Mouse (Mus musculus) neural tube, embryonic 13.5 days (tissue): ENCODE measurements around the gene Ctc1. TPM values are rescaled to one million over a fixed set of nuclear protein-coding genes. Genes with fewer than 3 reads are reported as not detected.
"Not testable (repeated sequence)": the region's sequence is repeated elsewhere in the genome, so short reads cannot be mapped to it uniquely, and the experiment has no call there.

Experiments
- ATAC-seq: fragments of 200-750 bp; cut with Nextera tagmentation; 2 replicates; pipeline ENCODE4 v1.8.0; 2017; ENCODE audit warnings: low read depth, mild to moderate bottlenecking, moderate TSS enrichment, moderate library complexity
- H3K27ac ChIP-seq: fragments of 300-500 bp; sonication (generic); replicated peaks from 2 replicates; pipeline ENCODE4 v1.5.1; 2015; ENCODE audit warnings: moderate library complexity, mild to moderate bottlenecking, inconsistent platforms
- H3K27me3 ChIP-seq: fragments of 300-500 bp; sonication (generic); 2 replicates; pipeline ENCODE4 v1.6.1; 2015; ENCODE audit warnings: mild to moderate bottlenecking, inconsistent platforms
- H3K36me3 ChIP-seq: fragments of 300-500 bp; sonication (generic); 2 replicates; pipeline ENCODE4 v1.6.1; 2015; ENCODE audit warnings: mild to moderate bottlenecking, inconsistent platforms
- H3K4me1 ChIP-seq: fragments of 300-500 bp; sonication (generic); replicated peaks from 2 replicates; pipeline ENCODE4 v1.6.1; 2015; ENCODE audit warnings: inconsistent platforms
- H3K4me2 ChIP-seq: fragments of 300-500 bp; sonication (generic); 2 replicates; pipeline ENCODE4 v1.6.1; 2015; ENCODE audit warnings: inconsistent platforms, mild to moderate bottlenecking, moderate library complexity
- H3K4me3 ChIP-seq: fragments of 300-500 bp; sonication (generic); 2 replicates; pipeline ENCODE4 v1.5.1; 2015; ENCODE audit warnings: mild to moderate bottlenecking, inconsistent platforms
- H3K9ac ChIP-seq: fragments of 300-500 bp; sonication (generic); 2 replicates; pipeline ENCODE4 v1.6.1; 2015; ENCODE audit warnings: moderate library complexity, mild to moderate bottlenecking, inconsistent platforms
- H3K9me3 ChIP-seq: fragments of 300-500 bp; sonication (generic); 2 replicates; pipeline ENCODE4 v1.6.1; 2016; ENCODE audit warnings: inconsistent platforms
- WGBS: fragments of 180-500 bp; shearing (Covaris S2); methylation state at CpG from one replicate; pipeline ENCODE4 v1.1.7; 2015; 5-methylcytosine and 5-hydroxymethylcytosine counted together
- polyA plus RNA-seq: library from polyadenylated mRNA; unstranded; fragments of >200 nt; fragmentation: Nextera tagmentation; extraction: Ambion mirVana; gene quantifications from 2 replicates; pipeline ENCODE4 v1.2.1, GENCODE M21; 2015

The Ctc1 gene
- 49.6 and 52.8 TPM in 2 replicates for polyA plus RNA-seq

DNA sequence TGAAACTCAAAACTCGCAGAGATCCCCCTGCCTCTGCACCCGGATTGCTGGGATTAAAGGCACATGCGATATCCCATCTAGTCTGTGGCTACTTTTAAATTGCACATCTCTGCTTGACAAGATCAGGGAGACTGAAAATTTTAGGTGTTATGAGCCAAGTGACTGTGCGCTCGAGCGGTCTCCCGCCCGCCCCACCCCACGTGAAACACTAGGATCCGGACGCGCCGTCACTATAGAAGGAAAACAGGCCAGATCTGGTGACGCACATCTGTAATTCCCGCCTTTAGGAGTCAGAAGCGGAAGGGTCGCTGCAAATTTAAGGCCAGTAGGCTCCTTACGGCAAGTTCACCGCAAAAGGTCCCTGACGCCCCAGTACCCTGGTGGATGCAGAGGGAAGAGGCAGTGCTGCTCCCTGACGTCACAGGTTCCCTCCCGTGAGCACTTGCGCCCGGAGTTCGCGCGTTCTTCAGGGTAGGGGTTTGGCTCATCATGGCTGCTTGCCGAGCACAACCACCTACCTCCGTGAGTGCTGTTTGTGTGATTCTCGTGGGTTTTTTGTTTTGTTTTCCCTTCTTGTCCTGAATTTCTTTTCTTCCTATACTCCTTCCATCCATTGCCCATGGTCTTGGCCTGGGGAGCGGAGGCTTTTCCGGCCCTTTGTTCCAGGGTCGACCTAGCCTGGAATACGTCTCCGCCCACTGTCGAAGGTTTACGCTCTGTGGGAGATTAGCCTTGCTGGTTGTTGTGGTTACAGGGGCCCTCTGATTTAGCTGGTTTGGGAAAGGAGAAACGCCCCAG lies at the start of gene Ctc1:
Ctc1 (plus strand) TSS at position 268 of the 798 bp plus-strand sequence.
- 4% methylated on average over 38 of the region's 38 CpGs for WGBS
- Histone ChIP-seq H3K27ac (peak within 1 kb of the TSS; percentile 88), H3K4me2 (peak within 1 kb of the TSS; percentile 84), H3K4me3 (peak within 1 kb of the TSS; percentile 71), H3K9ac (peak within 1 kb of the TSS; percentile 90), H3K9me3 (no peaks in the 10 kb centered on the region), H3K4me1 (peaks cover 29% of the 10 kb centered on the region), H3K36me3 (0 out of 2 replicates have a peak, but pooled peaks cover under 1% of the 10 kb centered on the region), H3K27me3 (no peaks in the 10 kb centered on the region)
- ATAC-seq = peak; percentile 93

DNA sequence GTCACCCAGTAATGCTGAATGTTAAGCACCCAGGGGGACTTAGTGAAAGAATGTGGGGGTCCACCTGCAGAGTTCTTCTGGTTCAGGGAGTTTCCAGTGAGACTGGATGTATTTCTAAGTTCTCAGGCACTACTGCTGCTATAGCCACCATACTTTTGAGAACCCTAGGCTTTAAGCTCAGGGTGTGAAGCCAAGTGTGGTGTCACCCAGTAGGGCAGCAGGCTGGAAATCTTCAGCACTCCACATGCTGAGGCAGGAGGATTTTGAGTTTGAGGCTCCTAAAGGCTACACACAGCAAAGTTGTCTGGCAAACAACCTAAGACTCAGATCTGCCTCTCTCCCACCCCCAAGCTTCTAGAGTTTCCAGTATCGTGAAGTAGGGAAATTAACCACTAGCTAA lies 49.2 kb upstream of the Ctc1 start:
- no peak overlapping the region for H3K27ac ChIP-seq
- no peaks in the 10 kb centered on the region for H3K36me3 ChIP-seq
- H3K27me3 ChIP-seq = 0 out of 2 replicates have a peak, but pooled peaks cover 3% of the 10 kb centered on the region
- ATAC-seq = no peak
- WGBS = 54% methylated on average over 1 of the region's 1 CpGs
- H3K9ac ChIP-seq = no peak overlapping the region
- H3K4me1 ChIP-seq = peaks cover 14% of the 10 kb centered on the region
- H3K4me2 ChIP-seq = 0 out of 2 replicates have a peak overlapping the region, but pooled peaks have one; percentile 71
- H3K9me3 ChIP-seq = no peaks in the 10 kb centered on the region
- H3K4me3 ChIP-seq = no peak overlapping the region

DNA sequence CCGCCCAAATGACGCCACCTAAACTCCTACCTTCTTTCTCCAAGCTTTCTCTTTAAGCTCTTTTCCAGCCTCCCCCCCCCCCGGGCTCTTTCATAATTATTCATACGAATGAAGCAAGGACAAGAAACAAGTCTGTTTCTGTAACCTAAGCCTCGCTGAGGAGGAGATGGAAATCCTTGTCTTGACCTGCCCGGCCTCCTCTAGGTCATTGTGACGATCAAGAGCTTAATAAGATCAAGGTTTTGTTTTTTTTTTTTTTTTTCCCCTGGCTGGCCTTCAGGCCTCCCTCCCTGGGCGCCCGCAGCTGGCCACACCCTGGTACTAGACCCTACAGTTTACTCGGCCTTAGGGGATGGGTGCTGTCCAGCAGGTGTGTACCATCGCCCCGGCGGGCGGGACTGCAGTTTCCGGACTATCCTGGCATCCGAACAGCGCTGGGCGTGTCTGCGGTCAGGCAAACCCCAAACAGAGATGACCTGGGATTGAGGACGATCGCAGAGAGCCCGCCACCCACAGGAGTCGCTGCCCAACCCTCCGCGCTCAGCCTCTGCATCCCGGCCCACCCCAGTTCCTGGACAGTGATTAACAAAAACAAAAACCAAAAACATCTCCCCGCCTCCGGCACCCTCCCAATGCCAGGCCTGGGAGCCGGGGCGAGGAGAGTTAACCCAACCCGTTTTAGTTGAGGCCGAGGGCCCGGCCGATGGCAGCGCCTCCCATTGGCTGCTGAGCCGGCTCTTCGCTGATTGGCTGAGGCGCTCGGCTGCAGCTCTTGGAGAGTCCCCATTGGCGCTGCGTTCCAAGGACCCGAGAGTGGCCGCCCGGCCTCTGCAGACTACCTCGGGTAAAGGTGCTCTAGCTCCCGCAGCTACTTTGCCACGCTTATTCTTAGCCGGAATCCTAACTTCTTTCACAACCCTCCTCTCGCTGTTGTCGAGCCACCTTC lies 48.1 kb upstream of the Ctc1 start, which contains the start of gene Slc25a35:
Slc25a35 (plus strand) TSS at position 795 of the 946 bp plus-strand sequence.
- 0 out of 2 replicates have a peak, but pooled peaks cover 3% of the 10 kb centered on the region for H3K27me3 ChIP-seq
- H3K4me1 ChIP-seq = peaks cover 15% of the 10 kb centered on the region
- peak within 1 kb of the TSS; percentile 60 for H3K4me3 ChIP-seq
- H3K9ac ChIP-seq = peak within 1 kb of the TSS; percentile 81
- H3K27ac ChIP-seq = peak within 1 kb of the TSS; percentile 64
- H3K9me3 ChIP-seq = no peaks in the 10 kb centered on the region
- peak; percentile 96 for ATAC-seq
- H3K4me2 ChIP-seq = peak within 1 kb of the TSS; percentile 71
- under 1% methylated on average over 50 of the region's 50 CpGs for WGBS
- H3K36me3 ChIP-seq = no peaks in the 10 kb centered on the region

DNA sequence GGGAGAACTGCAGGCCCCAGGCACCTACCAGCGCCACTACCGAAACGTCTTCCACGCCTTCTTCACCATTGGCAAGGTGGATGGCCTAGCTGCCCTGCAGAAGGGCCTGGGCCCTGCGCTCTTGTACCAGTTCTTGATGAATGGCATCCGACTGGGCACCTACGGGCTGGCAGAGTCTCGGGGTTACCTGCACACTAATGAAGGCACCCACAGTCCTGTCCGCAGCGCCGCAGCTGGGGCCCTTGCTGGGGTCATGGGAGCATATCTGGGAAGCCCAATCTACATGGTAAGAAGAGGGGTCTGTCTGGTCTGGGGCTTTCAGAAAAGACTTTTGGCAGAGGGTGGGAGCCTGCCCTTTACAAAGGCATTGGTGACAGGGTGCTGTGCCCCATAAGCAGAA lies 47.0 kb upstream of the Ctc1 start:
- peak overlapping the region; percentile 71 for H3K4me2 ChIP-seq
- no peak for ATAC-seq
- H3K27ac ChIP-seq = no peak overlapping the region
- 87% methylated on average over 11 of the region's 11 CpGs for WGBS
- H3K9me3 ChIP-seq = no peaks in the 10 kb centered on the region
- no peaks in the 10 kb centered on the region for H3K36me3 ChIP-seq
- H3K9ac ChIP-seq = peak overlapping the region; percentile 81
- 0 out of 2 replicates have a peak, but pooled peaks cover 3% of the 10 kb centered on the region for H3K27me3 ChIP-seq
- peaks cover 23% of the 10 kb centered on the region for H3K4me1 ChIP-seq
- H3K4me3 ChIP-seq = 0 out of 2 replicates have a peak overlapping the region, but pooled peaks have one; percentile 60

DNA sequence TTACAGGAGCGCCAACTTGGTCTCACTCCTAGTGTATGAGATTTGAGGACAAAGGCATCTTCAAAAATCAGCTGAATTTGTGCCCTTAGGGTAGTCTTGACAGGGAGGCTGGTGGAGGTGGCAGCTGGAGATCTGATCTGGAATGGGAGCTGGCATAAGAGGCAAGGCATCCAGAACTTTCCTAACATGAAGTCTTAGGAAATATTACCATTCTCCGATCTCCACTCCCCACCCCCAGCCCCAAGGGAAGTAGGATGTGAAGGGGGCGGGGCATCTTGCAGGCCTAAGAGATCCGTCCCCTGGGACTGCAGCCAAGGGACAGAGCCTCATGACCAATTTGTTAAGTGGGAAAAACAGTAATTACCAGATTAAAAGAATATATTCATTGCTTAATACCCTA lies 45.5 kb upstream of the Ctc1 start:
- 0 out of 2 replicates have a peak, but pooled peaks cover 3% of the 10 kb centered on the region for H3K27me3 ChIP-seq
- peaks cover 27% of the 10 kb centered on the region for H3K4me1 ChIP-seq
- H3K9me3 ChIP-seq = no peaks in the 10 kb centered on the region
- no peaks in the 10 kb centered on the region for H3K36me3 ChIP-seq
- WGBS = 73% methylated on average over 4 of the region's 4 CpGs
- no peak overlapping the region for H3K4me3 ChIP-seq
- H3K4me2 ChIP-seq = no peak overlapping the region
- H3K9ac ChIP-seq = no peak overlapping the region
- no peak for ATAC-seq
- H3K27ac ChIP-seq = no peak overlapping the region

DNA sequence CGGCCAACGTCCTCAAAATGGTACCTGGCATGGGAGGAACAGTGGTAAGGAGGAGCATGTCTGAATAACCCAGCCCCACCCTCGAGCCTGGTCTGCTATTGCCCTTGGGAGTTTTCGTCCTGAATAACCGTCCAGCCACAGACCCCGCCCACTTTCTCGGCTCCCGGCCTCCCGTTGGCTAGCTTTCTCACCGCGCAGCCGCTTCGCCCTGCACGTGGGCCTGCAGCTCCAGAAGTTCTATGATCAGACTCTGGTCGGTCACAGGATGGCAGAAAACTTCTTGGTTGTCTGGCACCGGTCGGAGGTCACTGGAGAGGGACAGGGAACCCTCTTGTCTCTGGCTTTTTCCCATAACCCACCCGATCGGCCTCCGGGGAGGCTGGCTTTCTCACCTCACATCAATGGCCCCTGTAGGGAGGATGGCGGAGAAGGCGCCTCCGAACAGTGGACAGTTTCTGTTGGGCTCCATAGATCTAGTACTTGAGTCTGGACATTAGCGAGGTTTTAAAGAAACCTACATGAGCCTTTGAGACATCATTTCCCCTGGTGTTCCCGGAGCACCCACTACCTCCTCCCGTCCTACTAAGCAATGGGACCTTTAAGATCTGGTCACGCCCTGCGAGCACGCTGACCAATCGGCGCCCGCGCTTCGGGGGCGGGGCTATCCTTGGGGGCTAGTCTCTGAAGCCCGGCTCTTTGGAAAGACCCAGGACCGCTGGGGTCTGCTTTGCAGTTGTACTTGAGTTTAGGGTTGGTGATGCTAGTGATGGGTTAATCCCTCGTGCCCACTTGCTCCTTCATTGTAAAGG lies 42.3 kb upstream of the Ctc1 start:
- peak; percentile 88 for ATAC-seq
- Histone ChIP-seq H3K4me2 (peak overlapping the region; percentile 61), H3K4me3 (peak overlapping the region; percentile 45), H3K4me1 (peaks cover 16% of the 10 kb centered on the region), H3K9ac (peak overlapping the region; percentile 58)
- not testable (repeated sequence) for H3K27ac ChIP-seq, H3K27me3 ChIP-seq, H3K36me3 ChIP-seq, H3K9me3 ChIP-seq
- under 1% methylated on average over 38 of the region's 38 CpGs for WGBS

DNA sequence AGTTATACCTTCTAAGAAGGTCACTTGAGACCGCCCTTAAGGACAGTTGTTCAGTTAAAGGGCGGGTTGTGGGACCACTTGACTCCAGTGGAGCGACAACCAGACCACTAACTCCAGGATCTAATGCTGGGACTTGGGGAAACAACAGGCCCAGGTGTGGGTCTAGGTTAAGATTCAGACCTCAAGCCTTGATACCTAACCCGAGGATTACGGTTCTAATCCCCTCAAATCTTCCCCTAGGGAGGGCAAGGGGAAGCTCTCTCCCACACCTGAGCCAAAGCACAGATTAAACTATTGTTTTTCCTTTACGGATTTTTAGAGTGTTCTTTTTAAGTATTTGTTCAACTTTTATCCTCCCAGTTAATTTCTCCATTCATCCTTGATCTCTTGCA lies 41.7 kb upstream of the Ctc1 start:
- no peak overlapping the region for H3K27ac ChIP-seq
- WGBS = 33% methylated on average over 6 of the region's 6 CpGs
- peak overlapping the region; percentile 61 for H3K4me2 ChIP-seq
- peak overlapping the region; percentile 45 for H3K4me3 ChIP-seq
- no peak for ATAC-seq
- no peaks in the 10 kb centered on the region for H3K9me3 ChIP-seq
- no peaks in the 10 kb centered on the region for H3K27me3 ChIP-seq
- peaks cover 13% of the 10 kb centered on the region for H3K4me1 ChIP-seq
- H3K9ac ChIP-seq = peak overlapping the region; percentile 58; the same call in 1 of the 2 replicates
- H3K36me3 ChIP-seq = no peaks in the 10 kb centered on the region

DNA sequence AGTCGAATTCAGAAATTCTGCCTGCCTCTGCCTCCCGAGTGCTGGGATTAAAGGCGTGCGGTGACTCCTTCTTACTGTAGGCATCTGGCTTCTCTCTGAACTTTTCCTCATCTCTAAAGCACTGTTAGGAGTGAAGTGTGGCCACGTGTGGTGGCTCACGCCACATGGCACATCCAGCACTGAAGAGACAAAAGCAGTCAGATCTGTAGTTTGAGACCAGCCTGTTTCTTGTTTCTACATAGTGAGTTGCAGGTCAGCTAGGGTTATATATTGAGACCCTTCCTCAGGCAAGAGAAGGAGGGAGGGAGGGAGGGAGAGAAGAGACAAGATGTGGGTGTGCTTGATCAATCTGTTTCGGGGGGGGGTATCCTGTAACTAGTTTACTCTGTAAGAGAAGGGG lies 40.6 kb upstream of the Ctc1 start, which contains the start of gene Rangrf:
Rangrf (minus strand) TSS at position 101 of the 400 bp plus-strand sequence.
- Histone ChIP-seq H3K4me2 (peak within 1 kb of the TSS; percentile 61), H3K27me3 (no peaks in the 10 kb centered on the region), H3K27ac (no peak within 1 kb of the TSS), H3K4me3 (peak within 1 kb of the TSS; percentile 45), H3K4me1 (peaks cover 13% of the 10 kb centered on the region), H3K36me3 (no peaks in the 10 kb centered on the region), H3K9ac (peak within 1 kb of the TSS; percentile 58; the same call in 1 of the 2 replicates), H3K9me3 (no peaks in the 10 kb centered on the region)
- 82% methylated on average over 7 of the region's 7 CpGs for WGBS
- no peak for ATAC-seq

DNA sequence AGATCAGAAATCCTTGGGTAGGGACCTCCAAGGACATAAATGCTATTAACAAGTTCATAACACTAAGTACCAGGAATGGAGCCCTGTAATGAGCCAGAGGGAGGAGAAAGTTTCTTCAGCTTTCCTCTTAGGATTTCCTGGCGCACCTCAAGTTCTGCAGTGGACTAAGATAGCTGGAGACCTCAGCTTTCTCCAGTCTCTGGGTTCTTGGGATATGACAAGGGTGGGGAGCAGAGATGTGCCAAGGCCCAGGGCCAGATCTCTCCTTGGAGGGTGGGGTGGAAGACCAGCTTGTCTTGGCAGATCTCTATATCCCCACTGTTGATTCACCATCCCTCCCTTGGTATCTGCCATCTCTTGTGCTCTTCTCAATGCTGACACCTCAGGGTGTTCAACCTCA lies 40.1 kb upstream of the Ctc1 start:
- H3K27me3 ChIP-seq = no peaks in the 10 kb centered on the region
- H3K27ac ChIP-seq = no peak overlapping the region
- H3K4me2 ChIP-seq = no peak overlapping the region
- no peak for ATAC-seq
- H3K9me3 ChIP-seq = no peaks in the 10 kb centered on the region
- 92% methylated on average over 1 of the region's 1 CpGs for WGBS
- no peaks in the 10 kb centered on the region for H3K36me3 ChIP-seq
- no peak overlapping the region for H3K4me3 ChIP-seq
- H3K4me1 ChIP-seq = peaks cover 13% of the 10 kb centered on the region
- H3K9ac ChIP-seq = no peak overlapping the region

DNA sequence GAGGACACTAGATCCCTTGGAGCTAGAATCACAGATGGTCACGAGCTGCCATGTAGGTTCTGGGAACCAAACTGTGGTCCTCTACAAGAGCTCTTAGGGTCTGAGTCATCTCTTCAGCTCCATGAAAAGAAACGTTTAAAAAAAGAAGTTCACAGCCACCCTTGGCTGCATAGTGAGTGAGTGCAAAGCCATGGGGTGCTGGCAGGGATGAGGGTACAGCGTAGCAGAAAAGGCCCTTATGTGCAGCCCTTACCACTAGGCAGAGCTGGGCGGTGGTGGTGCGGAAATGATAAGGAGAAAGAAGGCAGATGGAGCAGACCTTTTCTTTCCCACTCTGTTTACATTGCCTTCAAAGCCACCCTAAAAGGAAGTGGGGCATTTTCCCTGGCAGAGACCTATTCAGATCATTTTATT lies 36.4 kb upstream of the Ctc1 start:
- Histone ChIP-seq H3K9ac (no peak overlapping the region), H3K4me3 (no peak overlapping the region), H3K36me3 (no peaks in the 10 kb centered on the region), H3K27ac (no peak overlapping the region), H3K4me2 (no peak overlapping the region), H3K4me1 (no peaks in the 10 kb centered on the region), H3K27me3 (no peaks in the 10 kb centered on the region), H3K9me3 (no peaks in the 10 kb centered on the region)
- 64% methylated on average over 5 of the region's 5 CpGs for WGBS
- ATAC-seq = no peak

DNA sequence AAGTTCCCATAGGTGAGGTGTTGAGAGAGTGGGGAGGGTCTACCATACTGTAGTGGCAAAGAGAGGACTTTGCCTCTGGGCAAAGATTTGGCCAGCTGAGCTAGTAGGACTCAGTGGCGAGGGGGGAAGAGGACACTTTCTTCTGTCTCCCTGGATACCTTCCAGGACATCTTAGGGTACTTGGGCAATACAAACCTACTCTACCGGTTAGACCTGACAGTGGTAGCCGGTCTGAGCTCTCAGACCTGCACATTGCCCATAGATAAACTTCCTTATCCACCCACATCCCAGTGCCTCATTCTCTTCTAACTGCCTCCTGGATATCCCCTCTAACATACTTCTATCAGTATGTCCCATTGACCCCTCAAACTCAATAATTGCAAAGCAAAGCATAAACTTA lies 34.8 kb upstream of the Ctc1 start:
- 79% methylated on average over 3 of the region's 3 CpGs for WGBS
- no peak overlapping the region for H3K27ac ChIP-seq

More for the DNA sequence above, 34.8 kb upstream of the Ctc1 start:
- no peak for ATAC-seq
- H3K27me3 ChIP-seq = no peaks in the 10 kb centered on the region
- H3K36me3 ChIP-seq = 0 out of 2 replicates have a peak, but pooled peaks cover 3% of the 10 kb centered on the region
- H3K4me3 ChIP-seq = no peak overlapping the region
- no peaks in the 10 kb centered on the region for H3K9me3 ChIP-seq
- H3K9ac ChIP-seq = 0 out of 2 replicates have a peak overlapping the region, but pooled peaks have one; percentile 13
- H3K4me2 ChIP-seq = no peak overlapping the region
- H3K4me1 ChIP-seq = no peaks in the 10 kb centered on the region
